Mouse (Mus musculus) lung, adult 10 weeks (tissue): ENCODE measurements around the gene Ube2l6. TPM values are rescaled to one million over a fixed set of nuclear protein-coding genes. Genes with fewer than 3 reads are reported as not detected.

Experiments used
- polyA plus RNA-seq: library from polyadenylated mRNA; stranded (reverse); fragments of 350-450 nt; fragmentation: Illumina TruSeq; extraction: RNeasy Lipid Tissue Mini Kit (QIAGEN cat#74804); gene quantifications from one replicate; pipeline ENCODE4 v1.2.3, GENCODE M21; 2014; ENCODE audit warnings: low read depth, low replicate concordance; ENCODE audit not compliant: insufficient read depth

The Ube2l6 gene
- polyA plus RNA-seq: 63.0 TPM

DNA sequence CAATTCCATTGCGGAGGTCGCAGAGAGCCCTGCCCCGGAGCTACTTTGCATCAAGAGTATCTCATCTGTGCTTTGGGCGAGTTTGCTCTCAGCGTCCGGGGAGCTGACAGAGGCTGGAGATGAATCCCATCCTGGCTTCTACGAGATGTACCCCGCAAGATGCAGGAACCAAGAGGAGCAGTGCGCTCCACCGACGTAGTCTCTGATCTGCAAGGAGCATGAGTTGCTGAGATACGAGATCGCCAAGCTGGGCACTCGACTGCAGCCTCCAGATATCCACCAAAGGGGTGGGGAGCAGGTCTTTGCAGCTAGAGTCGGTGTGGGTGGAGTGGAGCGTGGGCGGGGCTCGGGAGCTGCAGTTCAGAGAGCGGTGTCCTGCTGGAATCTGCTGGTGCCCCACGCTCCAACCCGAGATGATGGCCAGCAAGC is at the start of gene Ube2l6:
Ube2l6 (plus strand) TSS at position 336 of the 429 bp plus-strand sequence.

DNA sequence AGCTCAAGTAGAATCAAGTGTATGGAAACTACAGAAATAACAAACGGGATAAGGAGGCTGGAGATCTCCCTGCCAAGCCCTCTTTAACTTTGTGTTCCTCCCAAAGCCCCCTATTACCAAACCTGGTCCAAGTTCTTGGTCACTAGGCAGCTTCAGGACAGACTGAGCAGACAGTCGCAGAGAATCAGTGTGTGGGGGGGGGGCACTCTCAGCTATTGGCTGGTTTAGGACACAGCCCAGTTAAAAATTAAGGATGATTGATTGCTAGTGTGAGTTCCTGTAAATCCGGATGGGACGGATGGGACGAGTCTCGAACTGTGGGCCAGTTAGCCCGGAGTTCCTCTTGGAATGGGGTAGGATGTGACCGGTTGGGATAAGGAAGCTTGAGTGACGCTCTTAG is 23.4 kb upstream of the Ube2l6 start, which contains the start of gene Serping1:
Serping1 (minus strand) TSS at position 204 of the 400 bp plus-strand sequence.

DNA sequence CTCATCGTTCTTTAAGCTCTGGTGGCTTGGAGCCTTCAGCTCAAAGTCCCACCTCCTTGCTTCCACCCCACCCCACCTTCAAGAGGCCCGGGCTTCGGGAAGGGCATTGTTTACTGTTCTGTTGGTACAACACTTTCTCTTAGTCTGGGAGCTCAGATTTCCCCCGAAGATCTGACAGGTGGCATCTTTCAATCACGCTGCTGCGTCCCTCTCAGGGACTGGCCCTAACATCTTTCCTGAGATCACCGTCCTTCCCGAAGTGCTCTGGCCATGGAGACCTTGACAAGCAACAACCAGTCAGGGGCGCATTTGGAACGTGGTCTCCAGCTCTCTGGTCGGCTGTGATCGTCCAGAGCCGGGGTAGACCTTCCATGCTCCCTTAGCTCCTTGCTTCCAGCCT is 23.9 kb downstream of the Ube2l6 start, which contains the start of gene Smtnl1:
Smtnl1 (minus strand) TSS at position 101 of the 400 bp plus-strand sequence.

DNA sequence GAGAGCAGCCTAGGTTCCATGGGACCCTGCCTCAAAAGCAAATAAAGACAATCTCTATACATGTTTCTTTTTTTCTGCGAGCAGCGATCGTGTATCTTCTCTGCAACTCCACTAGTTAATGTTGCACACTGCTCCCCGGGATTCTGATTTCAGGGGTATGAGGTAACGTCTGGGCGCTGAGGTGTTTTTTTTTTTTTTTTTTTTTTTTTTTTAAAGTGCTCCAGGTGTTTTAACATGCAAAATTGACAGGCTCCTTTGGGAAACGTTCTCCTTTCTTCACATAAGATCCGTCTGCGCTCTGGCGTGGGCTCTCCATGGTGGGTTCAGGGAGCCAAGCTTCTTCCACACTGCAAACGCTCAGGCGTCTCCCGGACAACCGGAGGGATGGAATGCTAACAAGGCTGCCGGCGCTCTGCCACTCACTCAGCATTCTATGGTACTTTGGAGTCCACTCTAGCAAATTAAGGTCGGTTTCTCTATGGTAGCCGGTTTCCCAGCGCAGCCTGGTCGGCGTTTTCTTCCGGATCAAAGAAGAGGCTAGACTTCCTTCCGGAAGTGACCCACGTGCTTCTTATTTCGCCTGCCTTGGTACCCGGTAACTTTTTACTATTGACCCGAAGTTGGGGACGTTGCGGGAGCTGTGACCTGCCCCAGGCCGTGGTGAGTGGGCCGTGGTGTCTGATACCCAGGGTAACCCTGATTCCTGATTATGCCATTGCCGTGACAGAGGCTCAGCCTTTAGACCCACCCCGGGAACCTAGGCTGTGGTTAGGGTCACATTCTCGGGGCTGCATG is 28.1 kb downstream of the Ube2l6 start, which contains the start of gene Timm10:
Timm10 (plus strand) TSS at position 510 of the 795 bp plus-strand sequence.

DNA sequence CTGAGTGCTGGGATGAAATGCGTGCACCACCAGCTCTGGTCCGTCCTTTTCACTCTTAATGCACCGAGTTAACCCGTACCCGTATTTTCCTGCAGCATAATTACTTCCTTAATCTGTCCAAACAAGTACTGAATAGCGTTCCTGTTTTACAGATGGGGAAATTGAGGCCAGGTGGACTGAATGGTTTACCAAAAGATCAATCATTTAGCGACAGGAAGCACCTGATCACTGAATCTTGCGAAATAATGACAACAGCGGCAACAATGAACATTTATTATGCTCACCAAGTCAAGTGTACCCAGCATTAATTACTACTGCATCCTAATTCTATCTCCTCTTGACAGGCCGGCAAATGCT is 39.9 kb downstream of the Ube2l6 start, which contains the start of gene Slc43a1:
Slc43a1 (plus strand) TSS at position 258 of the 357 bp plus-strand sequence.

Other genes starting within 250 kb of the Ube2l6 start
- gene Ctnnd1, start 148.1 kb upstream of the Ube2l6 start, polyA plus RNA-seq: 56.3 TPM
- not detected for gene Btbd18, start 139.7 kb upstream of the Ube2l6 start, polyA plus RNA-seq
- 47.1 TPM for gene Selenoh, start 128.1 kb upstream of the Ube2l6 start, polyA plus RNA-seq
- gene Gm28635, start 120.8 kb upstream of the Ube2l6 start, polyA plus RNA-seq: not detected
- gene Med19, start 120.4 kb upstream of the Ube2l6 start, polyA plus RNA-seq: 19.2 TPM
- 41.6 TPM for gene Tmx2, start 119.7 kb upstream of the Ube2l6 start, polyA plus RNA-seq
- 13.1 TPM for gene Zdhhc5, start 83.6 kb upstream of the Ube2l6 start, polyA plus RNA-seq
- gene Clp1, start 71.5 kb upstream of the Ube2l6 start, polyA plus RNA-seq: 14.5 TPM
- 1.1 TPM for gene Ypel4, start 64.8 kb upstream of the Ube2l6 start, polyA plus RNA-seq
- 7.0 TPM for gene Gm19426, start 55.2 kb upstream of the Ube2l6 start, polyA plus RNA-seq
- gene Serping1, start 23.4 kb upstream of the Ube2l6 start, polyA plus RNA-seq: 324 TPM
- 0.18 TPM for gene Smtnl1, start 23.8 kb downstream of the Ube2l6 start, polyA plus RNA-seq
- 25.9 TPM for gene Timm10, start 28.2 kb downstream of the Ube2l6 start, polyA plus RNA-seq
- 4.2 TPM for gene Slc43a1, start 40.0 kb downstream of the Ube2l6 start, polyA plus RNA-seq
- gene Rtn4rl2, start 87.9 kb downstream of the Ube2l6 start, polyA plus RNA-seq: 1.1 TPM
- gene Slc43a3, start 137.8 kb downstream of the Ube2l6 start, polyA plus RNA-seq: 127 TPM
- gene Prg2, start 181.6 kb downstream of the Ube2l6 start, polyA plus RNA-seq: 0.52 TPM
- gene Prg3, start 189.4 kb downstream of the Ube2l6 start, polyA plus RNA-seq: not detected
- 56.9 TPM for gene Ssrp1, start 238.4 kb downstream of the Ube2l6 start, polyA plus RNA-seq
- not detected for gene P2rx3, start 238.6 kb downstream of the Ube2l6 start, polyA plus RNA-seq
- 28.1 TPM for gene Tnks1bp1, start 249.2 kb downstream of the Ube2l6 start, polyA plus RNA-seq